In genomic region chr10:19811436-19812172, GRCm38 (mm10) we compare ENCODE assay signal across 8 mouse cellular contexts. TPM values are rescaled to one million over a fixed set of nuclear protein-coding genes. Genes with fewer than 3 reads are reported as not detected.
DNase-seq lines count a peak whose midpoint lies in the region; ATAC-seq and TF ChIP-seq lines count a peak whose summit lies in the region.
"Had no signal": no experiment of that assay in that cellular context is flagged by ENCODE, and none has a peak within 500 bp of the region (broad histone marks: within the 10 kb centered on the region; RNA-seq: fewer than 3 reads in every experiment).

No protein-coding gene starts in this region.

- DNase-seq in A20 (ENCODE audit: low read depth, low spot score), result peak; percentile 63
- DNase-seq in embryo, embryonic 10.5 days (ENCODE audit: low spot score), result peak; percentile 53
- peak; percentile 64 for DNase-seq in left cerebral cortex, postnatal 4 days
- DNase-seq in ovary, postnatal 14 days (ENCODE audit: low spot score), result no peak

- no peaks in the 10 kb centered on the region for H3K27me3 ChIP-seq in intestine, postnatal 0 days (replicated peaks; ENCODE audit: control insufficient read depth, insufficient read depth, low read length)
- no peaks in the 10 kb centered on the region for H3K27me3 ChIP-seq in intestine, embryonic 16.5 days (replicated peaks; ENCODE audit: control insufficient read depth, insufficient read depth, low read length)
- H3K27me3 ChIP-seq in ES-Bruce4 (ENCODE audit: control insufficient read depth, insufficient read depth, low read length, poor library complexity, severe bottlenecking), result no peaks in the 10 kb centered on the region
- H3K27me3 ChIP-seq: liver, embryonic 15.5 days had no signal

- 53% methylated on average over 9 of the region's 9 CpGs for WGBS in intestine, postnatal 0 days
- WGBS in intestine, embryonic 16.5 days, result 57% methylated on average over 9 of the region's 9 CpGs

- no peaks in the 10 kb centered on the region for H3K4me1 ChIP-seq in intestine, postnatal 0 days (replicated peaks; ENCODE audit: control insufficient read depth, insufficient read depth, low read length)
- no peaks in the 10 kb centered on the region for H3K4me1 ChIP-seq in intestine, embryonic 16.5 days (ENCODE audit: control insufficient read depth, insufficient read depth, low read length)
- no peaks in the 10 kb centered on the region for H3K4me1 ChIP-seq in ES-Bruce4 (ENCODE audit: control insufficient read depth, insufficient read depth, low read length)
- H3K4me1 ChIP-seq: liver, embryonic 15.5 days had no signal

- TF ChIP-seq CTCF in intestine, postnatal 0 days (IDR thresholded peaks at IDR 0.05; ENCODE audit: low read depth), result peak; percentile 71
- TF ChIP-seq CTCF in ES-Bruce4 (IDR thresholded peaks at IDR 0.05; ENCODE audit: low read depth, low read length), result peak; percentile 31

- no peak overlapping the region for H3K4me3 ChIP-seq in intestine, postnatal 0 days (ENCODE audit: low read depth, low read length)
- H3K4me3 ChIP-seq in intestine, embryonic 16.5 days (ENCODE audit: low read length), result no peak overlapping the region
- no peak overlapping the region for H3K4me3 ChIP-seq in ES-Bruce4 (ENCODE audit: low read depth, low read length)
- H3K4me3 ChIP-seq: liver, embryonic 15.5 days had no signal

- intact Hi-C loops in left cerebral cortex, postnatal 4 days (cut with DNase I), result no loop called here

- no peak overlapping the region for H3K9ac ChIP-seq in intestine, postnatal 0 days (ENCODE audit: low read depth, low read length)
- H3K9ac ChIP-seq in intestine, embryonic 16.5 days (ENCODE audit: low read depth, low read length), result no peak overlapping the region
- no peak overlapping the region for H3K9ac ChIP-seq in ES-Bruce4 (ENCODE audit: low read depth, poor library complexity, severe bottlenecking)
- H3K9ac ChIP-seq: liver, embryonic 15.5 days had no signal

- H3K27ac ChIP-seq in intestine, postnatal 0 days (ENCODE audit: low read depth, low read length), result no peak overlapping the region
- no peak overlapping the region for H3K27ac ChIP-seq in intestine, embryonic 16.5 days (ENCODE audit: low read length)
- no peak overlapping the region for H3K27ac ChIP-seq in ES-Bruce4 (ENCODE audit: insufficient read depth, low read length)
- H3K27ac ChIP-seq: liver, embryonic 15.5 days had no signal

- H3K9me3 ChIP-seq in intestine, postnatal 0 days (ENCODE audit: control insufficient read depth), result no peaks in the 10 kb centered on the region
- H3K9me3 ChIP-seq in intestine, embryonic 16.5 days (ENCODE audit: control insufficient read depth, low read length), result no peaks in the 10 kb centered on the region
- no peaks in the 10 kb centered on the region for H3K9me3 ChIP-seq in ES-Bruce4 (replicated peaks; ENCODE audit: control insufficient read depth, insufficient read depth, low read length, poor library complexity, severe bottlenecking)
- H3K9me3 ChIP-seq: liver, embryonic 15.5 days had no signal

- no peaks in the 10 kb centered on the region for H3K36me3 ChIP-seq in intestine, postnatal 0 days (ENCODE audit: control insufficient read depth, insufficient read depth)
- H3K36me3 ChIP-seq in intestine, embryonic 16.5 days (ENCODE audit: control insufficient read depth, insufficient read depth, low read length), result no peaks in the 10 kb centered on the region
- H3K36me3 ChIP-seq in ES-Bruce4 (ENCODE audit: control insufficient read depth, insufficient read depth, low read length, poor library complexity, severe bottlenecking), result no peaks in the 10 kb centered on the region
- H3K36me3 ChIP-seq: liver, embryonic 15.5 days had no signal

- TF ChIP-seq EP300 in ES-Bruce4 (IDR thresholded peaks at IDR 0.05; ENCODE audit: insufficient read depth, low read depth, low read length), result no peak

- ATAC-seq in intestine, postnatal 0 days, result no peak
- no peak for ATAC-seq in intestine, embryonic 16.5 days

- no peak for TF ChIP-seq POLR2A in ES-Bruce4 (IDR thresholded peaks at IDR 0.05; ENCODE audit: insufficient read depth, low read length)

- H3K4me2 ChIP-seq in intestine, postnatal 0 days (replicated peaks; ENCODE audit: low read depth), result no peak overlapping the region
- no peak overlapping the region for H3K4me2 ChIP-seq in intestine, embryonic 16.5 days (ENCODE audit: low read depth, low read length)
- H3K4me2 ChIP-seq: liver, embryonic 15.5 days had no signal

RNA-seq across cellular contexts. Expression of gene Slc35d3, which starts 39.7 kb away (rescaled TPM):
- polyA plus RNA-seq in intestine, postnatal 0 days (2015; fragmentation: Nextera tagmentation; extraction: Ambion mirVana), result 0.58 and 0.61 TPM in 2 replicates
- polyA plus RNA-seq in intestine, embryonic 16.5 days (2015; fragmentation: Nextera tagmentation; extraction: Ambion mirVana), result 0.36 and 0.49 TPM in 2 replicates
- not detected in 2 replicates for polyA plus RNA-seq in ES-Bruce4 (2011; ENCODE audit: insufficient read depth, insufficient read length, low read depth, missing spikeins)
- 1 to 10 TPM; 1.3 to 1.5 TPM for total RNA-seq in left cerebral cortex, postnatal 4 days (2021)
